Mouse (Mus musculus) bone marrow, adult 2 months (tissue): Measurements from ENCODE around the gene Pitpnm1.

Source experiments
- CTCF ChIP-seq: fragments of 200-500 bp; IDR thresholded peaks from 2 replicates; pipeline ENCODE4 v1.5.1; 2011; ENCODE audit warnings: low read length, control low read depth; ENCODE audit not compliant: control insufficient read depth, insufficient read depth
- POLR2A ChIP-seq: fragments of 200-500 bp; IDR thresholded peaks from 2 replicates; pipeline ENCODE4 v1.6.1; 2011; ENCODE audit warnings: low read depth, mild to moderate bottlenecking, control low read depth, low read length, borderline replicate concordance; ENCODE audit not compliant: control insufficient read depth

DNA sequence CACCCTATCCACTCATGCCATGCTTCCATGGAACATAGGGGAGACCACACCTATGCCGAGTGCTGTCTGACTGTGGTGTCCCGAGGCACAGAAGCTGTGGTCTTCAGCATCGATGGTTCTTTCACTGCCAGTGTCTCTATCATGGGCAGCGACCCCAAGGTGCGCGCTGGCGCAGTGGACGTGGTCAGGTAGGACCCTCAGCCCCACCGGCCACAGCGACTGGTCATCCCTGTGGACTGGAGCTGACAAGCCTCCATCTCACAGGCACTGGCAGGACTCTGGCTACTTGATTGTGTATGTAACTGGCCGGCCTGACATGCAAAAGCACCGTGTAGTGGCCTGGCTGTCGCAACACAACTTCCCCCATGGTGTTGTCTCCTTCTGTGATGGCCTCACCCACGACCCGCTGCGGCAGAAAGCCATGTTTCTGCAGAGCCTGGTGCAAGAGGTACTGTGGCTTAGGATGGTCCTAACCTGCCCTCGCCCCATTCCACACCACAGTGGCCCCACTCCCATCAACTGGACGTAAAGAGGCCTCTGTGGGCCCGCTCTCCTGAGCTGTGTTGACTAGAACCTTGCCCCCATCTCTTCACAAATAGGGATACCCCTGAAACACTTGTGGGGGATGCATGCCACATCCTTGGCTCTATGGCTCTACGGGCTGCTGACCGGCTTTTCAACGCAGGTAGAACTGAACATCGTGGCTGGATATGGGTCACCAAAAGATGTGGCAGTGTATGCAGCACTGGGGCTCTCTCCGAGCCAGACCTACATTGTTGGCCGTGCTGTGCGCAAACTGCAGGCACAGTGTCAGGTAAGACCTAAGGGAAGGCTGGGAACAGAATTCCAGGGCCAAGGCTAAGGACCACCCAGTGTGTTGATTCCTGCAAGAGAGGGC is 12.5 kb downstream of the Pitpnm1 start:
- TF ChIP-seq POLR2A (no peak), CTCF (no peak)
